Mouse (Mus musculus) frontal cortex, postnatal 14 days (tissue): ENCODE results near the gene Znhit3.

Source experiments
- DNase-seq, 2 experiments: peaks; one replicate each; pipeline ENCODE4 v3.0.0; 2022; ENCODE audit warnings: low spot score in 2 of 2

The Znhit3 gene

DNA sequence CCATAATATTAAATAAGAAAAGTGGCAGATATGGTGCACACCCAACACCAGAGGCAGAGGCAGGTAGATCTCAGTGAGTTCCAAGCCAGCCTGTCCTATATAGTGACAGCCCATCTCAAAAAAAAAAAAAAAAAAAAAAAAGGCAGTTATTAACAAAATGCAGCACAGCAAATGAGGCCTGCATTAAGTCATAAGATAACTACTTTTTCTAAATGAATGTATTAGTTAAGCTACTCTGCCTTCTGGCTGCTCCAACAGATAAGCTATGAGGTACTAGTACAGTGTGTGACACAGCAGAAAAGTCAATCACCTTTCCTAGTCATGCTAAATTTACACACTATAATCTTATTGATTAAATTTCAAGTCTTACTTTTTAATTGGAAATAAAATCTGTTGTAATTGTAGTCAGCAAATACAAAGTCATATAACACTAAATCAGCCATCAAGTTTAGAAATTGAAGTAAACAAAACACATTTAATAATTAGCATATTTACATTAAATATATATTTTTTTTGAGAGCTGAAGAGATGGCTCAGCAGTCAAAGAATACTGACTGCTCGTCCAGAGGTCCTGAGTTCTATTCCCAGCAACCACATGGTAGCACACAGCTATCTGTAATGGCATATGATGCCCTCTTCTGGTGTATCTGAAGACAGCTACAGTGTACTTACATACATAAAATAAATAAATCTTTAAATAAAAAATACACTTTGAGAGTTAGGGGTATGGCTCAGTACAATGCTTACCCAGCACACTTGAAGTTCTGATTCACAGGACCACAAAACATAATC, 42.9 kb downstream of the Znhit3 start:
- DNase-seq, result no peak

DNA sequence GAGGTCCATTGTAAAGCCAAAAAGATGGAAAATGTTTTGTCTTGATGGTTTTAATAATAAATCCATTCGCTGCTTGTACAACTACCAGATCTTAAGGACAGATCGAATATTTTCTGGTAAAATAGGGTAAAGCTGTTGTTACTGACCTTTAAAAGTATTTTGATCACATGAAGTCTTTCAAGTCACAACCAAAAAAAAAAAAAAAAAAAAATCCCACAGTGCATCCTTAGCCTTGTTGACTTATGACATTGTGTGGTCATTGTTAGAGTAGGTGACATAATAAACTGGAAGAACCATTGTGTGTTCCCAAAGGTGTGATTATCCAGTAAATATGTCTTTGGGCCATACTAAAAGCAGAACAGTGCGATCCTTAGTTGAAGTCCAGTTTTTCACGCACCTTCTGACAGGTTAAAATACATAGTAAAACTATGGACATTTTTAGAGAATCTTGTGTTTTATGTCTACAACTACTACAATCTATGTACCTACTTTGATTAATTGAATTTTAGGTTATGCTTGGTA, 44.6 kb downstream of the Znhit3 start:
- no peak for DNase-seq

GRCm38 (mm10) chr11:84871046-84871445, 45.1 kb downstream of the Znhit3 start:
- DNase-seq, result no peak

- DNase-seq, result peak; percentile 86 to 88
Measured at GRCm38 (mm10) chr11:84870337-84871043, 45.7 kb downstream of the Znhit3 start, which contains the start of gene Ggnbp2. Gene Ggnbp2 (minus strand): TSS chr11:84870817.

DNA sequence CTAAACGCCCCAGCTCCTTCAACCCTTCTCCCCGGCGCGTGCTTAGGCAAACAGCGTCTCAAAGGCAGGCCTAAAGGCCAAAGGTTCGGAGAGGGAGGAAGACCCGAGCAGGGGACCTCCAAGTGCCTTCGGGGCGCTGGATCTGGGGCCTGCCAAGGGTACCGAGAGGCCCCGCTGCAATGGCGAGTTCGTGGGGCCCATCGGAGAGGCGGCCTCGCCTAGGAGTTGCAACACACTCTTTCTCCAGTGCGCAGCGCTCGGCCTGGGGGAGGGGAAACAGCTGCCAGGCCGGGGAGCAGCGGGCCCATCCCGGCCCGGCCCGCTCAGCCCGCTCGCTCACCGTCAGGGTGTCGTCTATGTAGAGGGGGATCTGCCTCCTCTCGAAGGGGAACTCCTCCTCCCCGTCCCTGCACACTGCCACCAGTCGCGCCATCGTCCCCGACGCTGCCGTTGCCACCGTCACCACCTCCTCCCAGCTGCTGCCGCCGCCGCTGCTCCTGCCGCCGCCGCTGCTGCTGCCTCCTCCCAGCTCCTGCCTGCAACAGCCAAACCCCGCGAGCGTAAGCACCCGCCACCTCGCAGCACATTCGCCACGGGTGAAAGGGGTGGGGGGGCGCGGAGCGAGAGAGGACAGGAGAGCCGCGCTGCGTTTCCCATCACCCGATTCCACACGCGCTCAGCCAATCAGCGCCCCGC, 46.5 kb downstream of the Znhit3 start:
- peak; percentile 89 to 93 for DNase-seq

DNA sequence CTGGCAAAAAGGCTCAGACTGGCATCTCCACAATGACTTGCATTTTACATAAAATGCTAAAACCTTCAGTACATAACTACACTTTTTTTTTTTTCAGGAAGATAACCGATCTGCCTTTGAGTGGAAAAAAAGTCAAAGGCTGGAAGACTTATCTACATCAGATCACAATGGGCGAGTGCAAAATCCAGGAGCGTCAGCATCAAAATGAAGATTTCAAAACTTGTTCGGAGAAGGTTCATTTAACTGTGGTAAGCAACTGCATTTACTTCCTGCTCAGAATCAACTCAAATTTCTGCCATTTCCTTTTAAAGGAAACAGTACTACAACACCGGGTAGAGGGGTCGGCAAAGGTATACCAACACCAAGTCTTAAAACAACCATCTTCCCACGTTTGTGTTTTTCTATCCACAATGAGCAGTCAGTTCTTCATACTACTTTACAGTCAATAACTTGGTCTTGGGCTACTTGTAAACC, 47.3 kb downstream of the Znhit3 start:
- no peak for DNase-seq

DNA sequence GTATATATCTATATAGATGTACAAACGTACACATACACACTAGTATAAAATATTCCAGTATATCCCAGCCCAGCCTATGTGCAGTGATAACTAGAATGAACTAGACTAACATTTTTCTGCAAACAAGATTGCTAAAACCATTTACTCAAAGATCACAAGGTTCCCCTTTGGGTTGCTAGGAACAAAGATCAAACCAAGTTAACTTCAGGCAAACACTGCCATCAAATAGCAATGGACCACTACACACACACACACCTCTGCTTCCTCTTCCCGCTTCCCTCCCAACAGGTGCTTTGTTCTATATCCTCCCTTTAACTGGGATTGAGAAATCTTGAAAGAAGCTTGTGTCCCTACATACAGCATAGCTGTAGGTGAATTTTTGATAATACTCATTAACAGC, 48.6 kb downstream of the Znhit3 start:
- DNase-seq, result no peak

DNA sequence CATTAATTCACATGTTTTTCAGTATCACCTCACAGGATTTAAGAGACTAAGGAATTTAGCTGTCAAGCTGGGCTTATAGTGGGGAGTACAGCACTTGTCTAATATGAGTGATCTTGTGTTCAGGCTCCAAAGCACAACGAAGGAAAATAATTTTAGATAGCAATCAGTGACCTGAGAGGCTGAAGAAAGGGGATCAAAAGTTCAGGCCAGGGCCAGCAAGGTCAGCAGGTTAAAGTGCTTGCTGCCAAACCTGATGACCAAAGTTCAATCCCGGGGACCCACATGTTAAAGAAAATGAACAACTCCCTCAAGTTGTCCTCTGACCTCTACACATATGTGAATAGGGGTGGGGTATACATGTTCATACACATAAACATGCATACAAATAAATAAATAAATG, 50.9 kb downstream of the Znhit3 start:
- no peak for DNase-seq
